In the genomic region with DNA sequence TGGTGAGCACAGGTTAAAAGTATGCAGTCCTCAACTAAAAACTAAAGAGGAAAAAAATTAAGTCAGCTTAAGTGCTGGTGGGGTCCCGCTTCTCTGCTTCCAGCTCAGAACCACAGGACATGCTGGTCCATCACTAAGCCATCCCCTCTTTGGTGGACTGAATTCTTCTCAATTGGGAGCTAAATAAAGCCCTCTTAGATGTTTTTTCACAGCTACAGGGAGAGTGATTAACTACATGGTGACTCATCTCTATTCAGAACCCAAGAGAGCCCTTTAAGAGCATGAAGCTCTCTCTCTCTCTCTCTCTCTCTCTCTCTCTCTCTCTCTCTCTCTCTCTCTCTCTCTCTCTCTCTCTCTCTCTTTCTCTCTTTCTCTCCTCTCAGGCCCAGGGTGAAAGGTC, we compare ENCODE assay signal across 8 mouse cellular contexts.
"Had no signal": no experiment of that assay in that cellular context is flagged by ENCODE, and none has a peak within 500 bp of the region (broad histone marks: within the 10 kb centered on the region; RNA-seq: fewer than 3 reads in every experiment).

No protein-coding gene starts in this region.

- DNase-seq: lung, adult 18-20 months; lung, embryonic 14.5 days; lung, postnatal 10 days; lung, postnatal 36 days; right cerebral cortex, postnatal 14 days; thymus, adult 2 months; thymus, postnatal 25 days; thymus, postnatal 4 days had no signal
